Mouse (Mus musculus) embryonic facial prominence, embryonic 10.5 days (tissue): ENCODE results near the gene Ptprb. TPM values are rescaled to one million over a fixed set of nuclear protein-coding genes. Genes with fewer than 3 reads are reported as not detected.

ENCODE experiments used
- DNase-seq: peaks from one replicate; pipeline ENCODE4 v3.0.0-alpha.2; 2017; ENCODE audit warnings: low spot score
- H3K27ac ChIP-seq: fragments of 300-500 bp; sonication (generic); replicated peaks from 2 replicates; pipeline ENCODE4 v1.5.1; 2016; ENCODE audit warnings: mild to moderate bottlenecking
- H3K27me3 ChIP-seq: fragments of 300-500 bp; sonication (generic); replicated peaks from 2 replicates; pipeline ENCODE4 v1.6.1; 2016; ENCODE audit warnings: low read depth, mild to moderate bottlenecking; ENCODE audit not compliant: poor library complexity, severe bottlenecking
- H3K36me3 ChIP-seq: fragments of 300-500 bp; sonication (generic); replicated peaks from 2 replicates; pipeline ENCODE4 v1.6.1; 2016; ENCODE audit warnings: mild to moderate bottlenecking, moderate library complexity
- H3K4me1 ChIP-seq: fragments of 300-500 bp; sonication (generic); 2 replicates; pipeline ENCODE4 v1.6.1; 2016
- H3K4me3 ChIP-seq: fragments of 300-500 bp; sonication (generic); 2 replicates; pipeline ENCODE4 v1.5.1; 2016; ENCODE audit warnings: mild to moderate bottlenecking, moderate library complexity
- H3K9me3 ChIP-seq: fragments of 300-500 bp; sonication (generic); 2 replicates; pipeline ENCODE4 v1.6.1; 2016; ENCODE audit warnings: mild to moderate bottlenecking
- WGBS: fragments of 180-500 bp; shearing (Covaris S2); methylation state at CpG from one replicate; pipeline ENCODE4 v1.1.7; 2016; 5-methylcytosine and 5-hydroxymethylcytosine counted together
- polyA plus RNA-seq: library from polyadenylated mRNA; unstranded; fragments of >200 nt; fragmentation: Nextera tagmentation; extraction: Ambion mirVana; gene quantifications from 2 replicates; pipeline ENCODE4 v1.2.1, GENCODE M21; 2016

Ptprb gene
- polyA plus RNA-seq, 1 experiment from 2014 or later = 2.0 TPM

GRCm38 (mm10) chr10:116349004-116349403, 73.7 kb downstream of the Ptprb start:
- H3K4me1 ChIP-seq = peaks cover 3% of the 10 kb centered on the region
- H3K9me3 ChIP-seq = no peaks in the 10 kb centered on the region
- WGBS = 95% methylated on average over 6 of the region's 6 CpGs
- H3K27ac ChIP-seq = no peak overlapping the region
- H3K36me3 ChIP-seq = no peaks in the 10 kb centered on the region
- H3K27me3 ChIP-seq = no peaks in the 10 kb centered on the region
- DNase-seq = no peak
- H3K4me3 ChIP-seq = no peak overlapping the region

- Histone ChIP-seq H3K4me1 (peaks cover 3% of the 10 kb centered on the region), H3K4me3 (no peak overlapping the region), H3K9me3 (no peaks in the 10 kb centered on the region), H3K27me3 (no peaks in the 10 kb centered on the region), H3K27ac (no peak overlapping the region), H3K36me3 (no peaks in the 10 kb centered on the region)
- DNase-seq = no peak
- WGBS = 38% methylated on average over 13 of the region's 13 CpGs
Measured at GRCm38 (mm10) chr10:116350532-116350931, 75.2 kb downstream of the Ptprb start.

- Histone ChIP-seq H3K4me3 (no peak overlapping the region), H3K27me3 (no peaks in the 10 kb centered on the region), H3K36me3 (no peaks in the 10 kb centered on the region), H3K9me3 (no peaks in the 10 kb centered on the region), H3K4me1 (peaks cover 3% of the 10 kb centered on the region), H3K27ac (no peak overlapping the region)
- WGBS = 67% methylated on average over 5 of the region's 5 CpGs
- no peak for DNase-seq
Measured at GRCm38 (mm10) chr10:116354372-116354771, 79.0 kb downstream of the Ptprb start.

- H3K9me3 ChIP-seq = no peaks in the 10 kb centered on the region
- 87% methylated on average over 6 of the region's 6 CpGs for WGBS
- H3K27ac ChIP-seq = no peak overlapping the region
- H3K4me3 ChIP-seq = no peak overlapping the region
- DNase-seq = no peak
- H3K36me3 ChIP-seq = no peaks in the 10 kb centered on the region
- H3K4me1 ChIP-seq = no peaks in the 10 kb centered on the region
- no peaks in the 10 kb centered on the region for H3K27me3 ChIP-seq
Measured at GRCm38 (mm10) chr10:116362181-116362580, 86.9 kb downstream of the Ptprb start.

- H3K27ac ChIP-seq = no peak overlapping the region
- no peak for DNase-seq
- WGBS = 86% methylated on average over 8 of the region's 8 CpGs
- no peaks in the 10 kb centered on the region for H3K27me3 ChIP-seq
- H3K36me3 ChIP-seq = no peaks in the 10 kb centered on the region
- H3K4me3 ChIP-seq = no peak overlapping the region
- no peaks in the 10 kb centered on the region for H3K9me3 ChIP-seq
- no peaks in the 10 kb centered on the region for H3K4me1 ChIP-seq
Measured at GRCm38 (mm10) chr10:116362645-116363044, 87.3 kb downstream of the Ptprb start.

GRCm38 (mm10) chr10:116364759-116365158, 89.4 kb downstream of the Ptprb start:
- H3K27me3 ChIP-seq = no peaks in the 10 kb centered on the region
- H3K9me3 ChIP-seq = no peaks in the 10 kb centered on the region
- H3K4me1 ChIP-seq = no peaks in the 10 kb centered on the region
- WGBS = 60% methylated on average over 7 of the region's 7 CpGs
- no peak for DNase-seq
- H3K27ac ChIP-seq = no peak overlapping the region
- H3K36me3 ChIP-seq = no peaks in the 10 kb centered on the region
- no peak overlapping the region for H3K4me3 ChIP-seq

- H3K9me3 ChIP-seq = no peaks in the 10 kb centered on the region
- no peaks in the 10 kb centered on the region for H3K27me3 ChIP-seq
- WGBS = 52% methylated on average over 6 of the region's 6 CpGs
- no peaks in the 10 kb centered on the region for H3K4me1 ChIP-seq
- H3K4me3 ChIP-seq = no peak overlapping the region
- no peak for DNase-seq
- H3K27ac ChIP-seq = no peak overlapping the region
- no peaks in the 10 kb centered on the region for H3K36me3 ChIP-seq
Measured at GRCm38 (mm10) chr10:116370991-116371725, 95.8 kb downstream of the Ptprb start.

- DNase-seq = no peak
- H3K4me1 ChIP-seq = no peaks in the 10 kb centered on the region
- H3K9me3 ChIP-seq = no peaks in the 10 kb centered on the region
- H3K36me3 ChIP-seq = no peaks in the 10 kb centered on the region
- H3K27me3 ChIP-seq = no peaks in the 10 kb centered on the region
- no peak overlapping the region for H3K27ac ChIP-seq
- WGBS = 94% methylated on average over 6 of the region's 6 CpGs
- H3K4me3 ChIP-seq = no peak overlapping the region
Measured at GRCm38 (mm10) chr10:116374111-116374510, 98.8 kb downstream of the Ptprb start.

GRCm38 (mm10) chr10:116376853-116377252, 101.5 kb downstream of the Ptprb start:
- no peak overlapping the region for H3K27ac ChIP-seq
- no peaks in the 10 kb centered on the region for H3K9me3 ChIP-seq
- H3K4me3 ChIP-seq = no peak overlapping the region
- H3K27me3 ChIP-seq = no peaks in the 10 kb centered on the region; the same call in 1 of the 2 replicates
- 86% methylated on average over 4 of the region's 4 CpGs for WGBS
- no peak for DNase-seq
- no peaks in the 10 kb centered on the region for H3K36me3 ChIP-seq
- no peaks in the 10 kb centered on the region for H3K4me1 ChIP-seq

- no peak for DNase-seq
- peaks cover 3% of the 10 kb centered on the region for H3K27me3 ChIP-seq
Measured at GRCm38 (mm10) chr10:116382826-116383685, 107.7 kb downstream of the Ptprb start.

GRCm38 (mm10) chr10:116384401-116384800, 109.1 kb downstream of the Ptprb start:
- DNase-seq = no peak

More at GRCm38 (mm10) chr10:116382826-116383685, 107.7 kb downstream of the Ptprb start:
- 53% methylated on average over 13 of the region's 13 CpGs for WGBS
- Histone ChIP-seq H3K27ac (peak overlapping the region; percentile 51; the same call in 1 of the 2 replicates), H3K9me3 (no peaks in the 10 kb centered on the region), H3K4me1 (peaks cover 15% of the 10 kb centered on the region; the same call in 1 of the 2 replicates), H3K4me3 (no peak overlapping the region), H3K36me3 (no peaks in the 10 kb centered on the region)

GRCm38 (mm10) chr10:116386391-116386885, 111.1 kb downstream of the Ptprb start:
- peaks cover 3% of the 10 kb centered on the region; the same call in 1 of the 2 replicates for H3K27me3 ChIP-seq
- H3K4me1 ChIP-seq = peaks cover 15% of the 10 kb centered on the region; the same call in 1 of the 2 replicates
- no peak overlapping the region for H3K27ac ChIP-seq
- H3K4me3 ChIP-seq = no peak overlapping the region
- H3K36me3 ChIP-seq = no peaks in the 10 kb centered on the region
- no peak for DNase-seq
- WGBS = 56% methylated on average over 7 of the region's 7 CpGs
- H3K9me3 ChIP-seq = no peaks in the 10 kb centered on the region

More at GRCm38 (mm10) chr10:116384401-116384800, 109.1 kb downstream of the Ptprb start:
- peaks cover 15% of the 10 kb centered on the region; the same call in 1 of the 2 replicates for H3K4me1 ChIP-seq
- H3K36me3 ChIP-seq = no peaks in the 10 kb centered on the region
- 79% methylated on average over 4 of the region's 4 CpGs for WGBS
- H3K27ac ChIP-seq = no peak overlapping the region
- no peak overlapping the region for H3K4me3 ChIP-seq
- peaks cover 3% of the 10 kb centered on the region for H3K27me3 ChIP-seq
- no peaks in the 10 kb centered on the region for H3K9me3 ChIP-seq
